Mouse (Mus musculus) E14TG2a.4 (cell line): ENCODE data around the gene Plcb4.

Experiments used
- H3K27me3 ChIP-seq: 2 replicates; pipeline ENCODE4 v1.6.1; 2014; ENCODE audit warnings: low read length, control low read depth; ENCODE audit not compliant: insufficient read depth
- H3K36me3 ChIP-seq: 2 replicates; pipeline ENCODE4 v1.6.1; 2014; ENCODE audit warnings: low read length, control low read depth; ENCODE audit not compliant: insufficient read depth
- H3K4me1 ChIP-seq: replicated peaks from 2 replicates; pipeline ENCODE4 v1.6.1; 2014; ENCODE audit warnings: low read depth, low read length, control low read depth
- H3K4me3 ChIP-seq: replicated peaks from 2 replicates; pipeline ENCODE4 v1.5.1; 2014; ENCODE audit warnings: mild to moderate bottlenecking, low read length
- H3K9me3 ChIP-seq: 2 replicates; pipeline ENCODE4 v1.6.1; 2014; ENCODE audit warnings: low read length, control low read depth
- CTCF ChIP-seq: conservative IDR thresholded peaks from 2 replicates; pipeline ENCODE4 v1.5.1; 2014; ENCODE audit warnings: low read length
- NANOG ChIP-seq: IDR thresholded peaks from 2 replicates; pipeline ENCODE4 v1.6.1; 2014; ENCODE audit warnings: borderline replicate concordance, low read length, mixed read lengths
- POU5F1 ChIP-seq: IDR thresholded peaks from 2 replicates; pipeline ENCODE4 v1.6.1; 2014; ENCODE audit warnings: low read length, borderline replicate concordance

The Plcb4 gene

GRCm38 (mm10) chr2:135915928-135916327 lies 257.1 kb downstream of the Plcb4 start:
- TF ChIP-seq POU5F1: no peak
- no peak for TF ChIP-seq NANOG
- TF ChIP-seq CTCF: no peak
- Histone ChIP-seq H3K4me3 (no peak overlapping the region), H3K27me3 (no peaks in the 10 kb centered on the region), H3K4me1 (0 out of 2 replicates have a peak, but pooled peaks cover 4% of the 10 kb centered on the region), H3K9me3 (no peaks in the 10 kb centered on the region), H3K36me3 (peaks cover under 1% of the 10 kb centered on the region; the same call in 1 of the 2 replicates)

- 0 out of 2 replicates have a peak, but pooled peaks cover 4% of the 10 kb centered on the region for H3K4me1 ChIP-seq
- TF ChIP-seq POU5F1 (no peak), CTCF (no peak), NANOG (no peak)
- no peak overlapping the region for H3K4me3 ChIP-seq
- no peaks in the 10 kb centered on the region for H3K9me3 ChIP-seq
- H3K27me3 ChIP-seq: no peaks in the 10 kb centered on the region
- H3K36me3 ChIP-seq: peaks cover 4% of the 10 kb centered on the region; the same call in 1 of the 2 replicates
Measured at GRCm38 (mm10) chr2:135917000-135917399, 258.2 kb downstream of the Plcb4 start.

- no peaks in the 10 kb centered on the region for H3K9me3 ChIP-seq
- TF ChIP-seq POU5F1 (no peak), NANOG (no peak), CTCF (no peak)
Measured at GRCm38 (mm10) chr2:135918116-135918515, 259.3 kb downstream of the Plcb4 start.

GRCm38 (mm10) chr2:135919641-135920040 lies 260.8 kb downstream of the Plcb4 start:
- Histone ChIP-seq H3K9me3 (no peaks in the 10 kb centered on the region), H3K27me3 (no peaks in the 10 kb centered on the region), H3K36me3 (0 out of 2 replicates have a peak, but pooled peaks cover 4% of the 10 kb centered on the region), H3K4me1 (0 out of 2 replicates have a peak, but pooled peaks cover 4% of the 10 kb centered on the region), H3K4me3 (no peak overlapping the region)
- TF ChIP-seq CTCF (no peak), POU5F1 (no peak), NANOG (no peak)

More at GRCm38 (mm10) chr2:135918116-135918515, 259.3 kb downstream of the Plcb4 start:
- Histone ChIP-seq H3K36me3 (peaks cover 4% of the 10 kb centered on the region; the same call in 1 of the 2 replicates), H3K4me1 (0 out of 2 replicates have a peak, but pooled peaks cover 4% of the 10 kb centered on the region), H3K4me3 (no peak overlapping the region), H3K27me3 (no peaks in the 10 kb centered on the region)

GRCm38 (mm10) chr2:135926660-135927343 lies 268.0 kb downstream of the Plcb4 start:
- Histone ChIP-seq H3K4me1 (no peaks in the 10 kb centered on the region; the same call in 1 of the 2 replicates), H3K27me3 (no peaks in the 10 kb centered on the region), H3K4me3 (no peak overlapping the region), H3K36me3 (peaks cover 15% of the 10 kb centered on the region), H3K9me3 (no peaks in the 10 kb centered on the region)
- TF ChIP-seq NANOG (no peak), POU5F1 (no peak), CTCF (no peak)

GRCm38 (mm10) chr2:135929021-135929720 lies 270.4 kb downstream of the Plcb4 start:
- Histone ChIP-seq H3K36me3 (peaks cover 32% of the 10 kb centered on the region), H3K4me3 (no peak overlapping the region), H3K9me3 (no peaks in the 10 kb centered on the region), H3K27me3 (no peaks in the 10 kb centered on the region), H3K4me1 (no peaks in the 10 kb centered on the region; the same call in 1 of the 2 replicates)
- TF ChIP-seq CTCF (no peak), POU5F1 (no peak), NANOG (no peak)

- Histone ChIP-seq H3K36me3 (peaks cover 28% of the 10 kb centered on the region), H3K4me1 (no peaks in the 10 kb centered on the region; the same call in 1 of the 2 replicates), H3K9me3 (no peaks in the 10 kb centered on the region), H3K4me3 (no peak overlapping the region), H3K27me3 (no peaks in the 10 kb centered on the region)
- TF ChIP-seq POU5F1 (no peak), NANOG (no peak), CTCF (no peak)
Measured at GRCm38 (mm10) chr2:135930696-135931095, 271.9 kb downstream of the Plcb4 start.

- H3K4me3 ChIP-seq: no peak overlapping the region
- no peaks in the 10 kb centered on the region; the same call in 1 of the 2 replicates for H3K4me1 ChIP-seq
- H3K27me3 ChIP-seq: no peaks in the 10 kb centered on the region
- no peak for TF ChIP-seq CTCF
- no peak for TF ChIP-seq NANOG
- TF ChIP-seq POU5F1: no peak
- H3K36me3 ChIP-seq: peaks cover 28% of the 10 kb centered on the region
- H3K9me3 ChIP-seq: no peaks in the 10 kb centered on the region
Measured at GRCm38 (mm10) chr2:135932569-135932968, 273.8 kb downstream of the Plcb4 start.
